Mouse (Mus musculus) midbrain, embryonic 14.5 days (tissue): ENCODE data around the gene Tmem178b. TPM values are rescaled to one million over a fixed set of nuclear protein-coding genes. Genes with fewer than 3 reads are reported as not detected.

Source experiments
- ATAC-seq: fragments of 200-750 bp; cut with Nextera tagmentation; 2 replicates; pipeline ENCODE4 v1.8.0; 2017; ENCODE audit warnings: moderate number of reproducible peaks, moderate library complexity; ENCODE audit not compliant: low FRiP score, low TSS enrichment
- DNase-seq: peaks from one replicate; pipeline ENCODE4 v3.0.0-alpha.2; 2015
- H3K27ac ChIP-seq: fragments of 300-500 bp; sonication (generic); replicated peaks from 2 replicates; pipeline ENCODE4 v1.5.1; 2014; ENCODE audit warnings: mild to moderate bottlenecking, low read depth, low read length, moderate library complexity
- H3K27me3 ChIP-seq: fragments of 300-500 bp; sonication (generic); 2 replicates; pipeline ENCODE4 v1.6.1; 2014; ENCODE audit warnings: low read length, control low read depth, mixed read lengths; ENCODE audit not compliant: control insufficient read depth, insufficient read depth
- H3K36me3 ChIP-seq: fragments of 300-500 bp; sonication (generic); 2 replicates; pipeline ENCODE4 v1.6.1; 2014; ENCODE audit warnings: low read length, control low read depth; ENCODE audit not compliant: control insufficient read depth, insufficient read depth
- H3K4me1 ChIP-seq: fragments of 300-500 bp; sonication (generic); 2 replicates; pipeline ENCODE4 v1.6.1; 2014; ENCODE audit warnings: mild to moderate bottlenecking, antibody characterized with exemption, low read length, control low read depth; ENCODE audit not compliant: control insufficient read depth, insufficient read depth
- H3K4me2 ChIP-seq: fragments of 300-500 bp; sonication (generic); 2 replicates; pipeline ENCODE4 v1.6.1; 2014; ENCODE audit warnings: mild to moderate bottlenecking, low read length, moderate library complexity
- H3K4me3 ChIP-seq: fragments of 300-500 bp; sonication (generic); replicated peaks from 2 replicates; pipeline ENCODE4 v1.5.1; 2014; ENCODE audit warnings: low read depth, low read length
- H3K9ac ChIP-seq: fragments of 300-500 bp; sonication (generic); replicated peaks from 2 replicates; pipeline ENCODE4 v1.6.1; 2014; ENCODE audit warnings: mild to moderate bottlenecking, low read length, moderate library complexity
- H3K9me3 ChIP-seq: fragments of 300-500 bp; sonication (generic); 2 replicates; pipeline ENCODE4 v1.6.1; 2016; ENCODE audit warnings: low read length, control low read depth, mixed read lengths; ENCODE audit not compliant: control insufficient read depth
- WGBS: fragments of 180-500 bp; shearing (Covaris S2); extraction: QIAGEN DNeasy Blood & Tissue Kit; methylation state at CpG from one replicate; pipeline ENCODE4 v1.1.7; 2014; 5-methylcytosine and 5-hydroxymethylcytosine counted together
- polyA plus RNA-seq: library from polyadenylated mRNA; unstranded; fragments of >200 nt; fragmentation: Nextera tagmentation; extraction: Ambion mirVana; gene quantifications from 2 replicates; pipeline ENCODE4 v1.2.1, GENCODE M21; 2014

Tmem178b gene
- polyA plus RNA-seq, 1 experiment from 2014 or later, result 44.6 TPM

DNA sequence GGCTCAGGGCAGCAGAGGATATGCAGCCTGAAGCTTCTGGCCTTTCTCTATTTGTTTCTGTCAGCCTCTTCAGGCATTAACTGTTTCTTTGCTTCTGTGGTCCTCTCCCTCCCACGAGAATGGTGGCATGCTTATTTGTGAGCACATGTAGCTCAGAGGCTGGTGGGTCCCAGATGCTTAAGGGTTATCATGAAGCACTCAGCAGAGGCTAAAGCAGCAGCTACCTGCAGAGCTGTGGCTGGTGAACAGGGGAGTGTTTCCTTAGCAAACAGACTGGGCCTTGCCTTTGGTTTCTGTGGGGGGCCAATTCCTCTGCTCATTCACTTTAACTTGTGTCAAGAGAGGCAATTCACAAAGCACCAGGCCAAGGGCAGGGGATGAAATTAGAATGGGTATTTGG, 203.0 kb downstream of the Tmem178b start:
- ATAC-seq (no peak), DNase-seq (peak; percentile 15)
- no peak overlapping the region for H3K9ac ChIP-seq
- no peak overlapping the region for H3K4me3 ChIP-seq
- WGBS, result 31% methylated on average over 1 of the region's 1 CpGs
- peaks cover 8% of the 10 kb centered on the region for H3K4me1 ChIP-seq
- no peak overlapping the region for H3K4me2 ChIP-seq
- no peaks in the 10 kb centered on the region for H3K9me3 ChIP-seq
- H3K27ac ChIP-seq, result 0 out of 2 replicates have a peak overlapping the region, but pooled peaks have one; percentile 28
- H3K27me3 ChIP-seq, result no peaks in the 10 kb centered on the region
- H3K36me3 ChIP-seq, result no peaks in the 10 kb centered on the region

DNA sequence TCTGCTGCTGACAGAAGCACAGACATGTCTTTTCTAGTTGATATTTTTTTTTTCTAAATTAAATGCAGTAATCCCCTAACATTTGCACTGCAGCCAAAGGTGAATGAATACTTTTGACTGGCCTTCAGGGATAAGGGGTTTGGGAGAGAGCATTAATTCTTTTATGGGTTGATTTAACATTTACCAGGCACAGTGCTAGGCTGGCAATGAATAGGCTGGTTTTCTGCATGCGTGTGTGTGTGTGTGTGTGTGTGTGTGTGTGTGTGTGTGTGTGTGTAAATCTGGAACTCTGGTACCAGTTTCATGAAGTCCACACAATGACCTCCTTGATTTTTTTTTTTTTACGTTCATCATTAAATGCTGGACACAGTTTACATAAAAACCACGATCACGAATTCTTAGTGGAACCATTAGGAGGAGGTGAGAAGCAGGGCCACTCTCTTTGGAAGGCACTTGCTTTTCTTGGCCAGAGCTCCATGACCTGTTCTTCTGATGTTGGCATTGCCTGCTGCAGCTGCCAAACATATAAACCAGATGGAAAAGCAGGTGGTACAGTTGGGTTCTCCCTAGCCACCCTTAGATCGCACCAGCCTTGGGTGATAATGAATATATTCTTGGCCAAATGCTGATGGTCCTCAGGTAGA, 203.7 kb downstream of the Tmem178b start:
- Histone ChIP-seq H3K36me3 (no peaks in the 10 kb centered on the region), H3K9me3 (no peaks in the 10 kb centered on the region), H3K4me1 (peaks cover 8% of the 10 kb centered on the region), H3K9ac (no peak overlapping the region), H3K27me3 (no peaks in the 10 kb centered on the region), H3K27ac (no peak overlapping the region), H3K4me2 (no peak overlapping the region), H3K4me3 (no peak overlapping the region)
- no peak for DNase-seq
- ATAC-seq, result no peak
- WGBS, result 90% methylated on average over 5 of the region's 5 CpGs

DNA sequence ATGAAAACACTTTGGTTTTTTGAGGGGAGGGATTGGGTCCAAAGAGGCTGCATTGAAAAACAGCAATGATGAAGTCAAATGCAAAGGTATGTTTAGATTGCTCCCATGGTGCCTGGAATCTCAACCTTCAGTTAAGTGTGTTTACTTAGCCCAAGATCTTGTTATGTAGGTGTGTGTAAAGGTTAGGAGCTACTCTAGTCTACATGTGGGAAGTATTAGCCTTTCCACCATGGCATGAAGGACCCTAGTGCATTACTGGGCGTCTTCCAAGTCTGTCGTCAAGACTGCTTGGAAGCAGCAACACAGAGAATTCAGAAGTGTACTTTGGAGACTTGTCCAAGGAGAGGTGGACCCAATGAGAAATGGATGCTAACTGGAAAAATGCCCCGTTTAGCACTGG, 205.3 kb downstream of the Tmem178b start:
- no peak overlapping the region for H3K4me2 ChIP-seq
- no peaks in the 10 kb centered on the region for H3K36me3 ChIP-seq
- H3K4me3 ChIP-seq, result no peak overlapping the region
- DNase-seq (no peak), ATAC-seq (no peak)
- WGBS, result 85% methylated on average over 3 of the region's 3 CpGs
- no peaks in the 10 kb centered on the region for H3K9me3 ChIP-seq
- no peak overlapping the region for H3K9ac ChIP-seq
- no peaks in the 10 kb centered on the region for H3K27me3 ChIP-seq
- H3K4me1 ChIP-seq, result peaks cover 8% of the 10 kb centered on the region
- no peak overlapping the region for H3K27ac ChIP-seq

DNA sequence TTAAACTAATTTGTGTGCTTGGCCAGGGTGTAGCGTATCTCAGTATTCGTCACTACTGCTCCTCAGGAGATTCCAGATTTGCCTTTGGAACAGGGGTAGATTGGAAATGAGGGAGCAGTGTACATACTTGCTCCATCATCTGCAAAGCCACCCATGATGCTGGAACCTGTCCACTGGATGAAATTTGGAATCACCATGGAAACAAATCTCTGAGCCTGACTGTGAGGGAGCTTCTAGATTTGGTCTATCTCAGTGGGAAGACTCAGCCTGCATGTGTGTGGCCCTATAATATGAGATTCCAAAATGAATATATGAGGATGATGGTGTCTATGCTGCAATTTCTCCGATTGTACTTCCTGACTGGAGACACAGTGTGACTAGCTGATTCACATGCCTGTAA, 210.7 kb downstream of the Tmem178b start:
- H3K9ac ChIP-seq, result no peak overlapping the region
- no peaks in the 10 kb centered on the region for H3K4me1 ChIP-seq
- WGBS, result 85% methylated on average over 3 of the region's 3 CpGs
- ATAC-seq (no peak), DNase-seq (no peak)
- no peaks in the 10 kb centered on the region for H3K27me3 ChIP-seq
- H3K9me3 ChIP-seq, result no peaks in the 10 kb centered on the region
- H3K36me3 ChIP-seq, result no peaks in the 10 kb centered on the region
- H3K4me2 ChIP-seq, result no peak overlapping the region
- no peak overlapping the region for H3K4me3 ChIP-seq
- no peak overlapping the region for H3K27ac ChIP-seq

DNA sequence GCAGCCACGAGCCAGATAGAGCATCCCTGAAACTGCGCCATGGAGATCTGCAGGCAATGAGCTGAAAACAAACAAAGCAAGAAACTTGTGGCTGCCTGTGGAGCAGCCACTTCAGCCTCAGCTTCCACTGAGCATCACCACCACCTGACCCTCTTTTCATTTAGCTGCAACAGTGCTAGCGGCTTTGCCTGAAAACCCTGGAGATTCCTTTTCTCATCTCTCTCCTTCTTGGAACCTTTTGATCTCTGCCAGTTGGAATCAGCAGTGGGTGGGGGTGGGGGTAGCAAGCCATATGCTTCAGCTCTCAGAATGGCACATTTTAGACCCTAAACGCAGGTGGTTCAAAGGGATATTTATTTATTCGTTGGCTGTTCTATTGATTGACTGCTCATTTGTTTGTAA, 218.2 kb downstream of the Tmem178b start:
- Histone ChIP-seq H3K4me2 (no peak overlapping the region), H3K4me3 (no peak overlapping the region), H3K27me3 (no peaks in the 10 kb centered on the region), H3K36me3 (no peaks in the 10 kb centered on the region), H3K9me3 (no peaks in the 10 kb centered on the region), H3K9ac (no peak overlapping the region), H3K4me1 (peaks cover 10% of the 10 kb centered on the region), H3K27ac (peak overlapping the region; percentile 41; the same call in 1 of the 2 replicates)
- WGBS, result 18% methylated on average over 5 of the region's 5 CpGs
- ATAC-seq (no peak), DNase-seq (peak; percentile 53)

DNA sequence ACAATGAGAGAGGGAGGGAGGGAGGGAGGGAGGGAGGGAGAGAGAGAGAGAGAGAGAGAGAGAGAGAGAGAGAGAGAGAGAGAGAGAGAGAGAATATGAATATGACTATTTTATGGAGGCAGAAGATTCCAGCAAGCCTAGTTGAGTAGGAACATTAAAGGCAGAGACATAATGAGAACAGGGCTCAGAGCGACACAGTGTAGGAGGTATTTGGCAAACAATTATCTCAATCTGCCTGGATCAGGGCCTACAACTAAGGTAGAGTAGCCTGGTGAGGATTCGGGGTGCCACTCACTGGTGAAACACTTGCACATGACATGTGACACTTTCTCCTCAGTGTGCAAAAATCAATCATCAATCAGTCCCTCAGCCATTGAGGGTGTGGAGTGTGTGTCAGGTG, 225.4 kb downstream of the Tmem178b start:
- Histone ChIP-seq H3K9me3 (no peaks in the 10 kb centered on the region), H3K4me1 (peaks cover 13% of the 10 kb centered on the region), H3K4me2 (no peak overlapping the region), H3K27ac (no peak overlapping the region), H3K4me3 (no peak overlapping the region), H3K27me3 (no peaks in the 10 kb centered on the region), H3K36me3 (no peaks in the 10 kb centered on the region), H3K9ac (no peak overlapping the region)
- DNase-seq, result no peak
- ATAC-seq, result no peak
- WGBS, result 82% methylated on average over 2 of the region's 2 CpGs

DNA sequence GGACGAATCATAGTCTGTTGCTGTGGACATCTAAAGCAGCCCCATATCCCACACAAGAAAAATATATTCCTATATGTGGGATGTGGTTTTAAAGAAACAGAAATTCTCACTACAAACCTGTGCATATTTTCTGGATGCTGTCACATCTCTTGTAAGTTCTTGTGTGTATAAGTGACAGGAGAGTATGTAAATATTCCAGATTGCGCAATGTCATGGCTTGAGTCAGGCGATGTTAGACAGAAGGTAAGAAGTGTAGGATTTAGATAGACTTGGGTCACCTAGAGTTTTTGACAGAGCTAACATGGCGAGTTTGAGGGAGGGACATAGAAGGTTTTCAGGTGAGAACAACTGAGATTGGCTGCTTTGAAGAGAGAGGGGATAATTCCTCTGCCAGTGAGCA, 228.7 kb downstream of the Tmem178b start:
- ATAC-seq, result no peak
- Histone ChIP-seq H3K27me3 (no peaks in the 10 kb centered on the region), H3K4me1 (peaks cover 19% of the 10 kb centered on the region), H3K9ac (no peak overlapping the region), H3K4me3 (no peak overlapping the region), H3K27ac (no peak overlapping the region), H3K36me3 (no peaks in the 10 kb centered on the region), H3K4me2 (no peak overlapping the region), H3K9me3 (no peaks in the 10 kb centered on the region)
- no peak for DNase-seq
- WGBS, result 91% methylated on average over 4 of the region's 4 CpGs

DNA sequence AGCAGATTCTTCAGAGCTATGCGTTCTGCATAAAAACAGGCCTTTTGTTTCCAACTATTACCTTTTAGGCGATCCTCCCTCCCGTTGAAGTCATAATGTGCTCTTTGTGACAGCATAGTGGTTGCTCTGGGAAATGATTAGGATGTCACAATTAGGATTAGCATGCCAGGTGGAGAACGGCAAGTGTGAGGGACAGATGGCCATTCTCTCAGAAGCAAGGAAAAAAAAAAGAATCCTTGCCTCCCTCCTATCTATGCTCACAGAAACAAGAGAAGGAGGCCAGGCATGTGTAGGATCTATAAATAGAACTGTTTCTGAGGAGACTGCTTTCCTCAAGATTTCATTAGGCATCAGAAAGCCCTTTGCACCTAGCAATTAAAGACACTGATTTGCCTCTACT, 229.8 kb downstream of the Tmem178b start:
- Histone ChIP-seq H3K27ac (0 out of 2 replicates have a peak overlapping the region, but pooled peaks have one; percentile 41), H3K4me1 (peaks cover 19% of the 10 kb centered on the region), H3K4me2 (no peak overlapping the region), H3K4me3 (no peak overlapping the region), H3K27me3 (no peaks in the 10 kb centered on the region), H3K9ac (no peak overlapping the region), H3K9me3 (no peaks in the 10 kb centered on the region), H3K36me3 (no peaks in the 10 kb centered on the region)
- DNase-seq (peak; percentile 32), ATAC-seq (no peak)
- WGBS, result 10% methylated on average over 4 of the region's 4 CpGs

DNA sequence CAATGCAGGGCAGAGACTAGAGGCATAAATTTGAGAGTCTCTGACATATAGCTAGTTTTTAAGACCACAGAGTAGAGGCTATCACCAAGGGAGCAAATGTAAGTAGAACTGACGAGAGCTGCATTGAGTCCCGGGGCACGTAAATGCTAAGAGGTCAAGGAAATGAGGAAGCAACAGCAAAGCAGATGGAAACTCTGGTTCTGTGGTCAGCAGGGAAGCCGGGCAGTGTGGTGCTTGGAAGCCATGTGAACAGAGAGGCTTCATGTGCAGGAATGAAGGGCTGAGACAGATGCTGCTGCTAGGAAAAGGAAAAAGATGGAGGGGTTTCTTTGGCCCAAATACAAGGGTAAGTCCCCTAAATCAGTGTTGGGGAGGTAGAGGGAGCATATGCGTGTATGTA, 237.0 kb downstream of the Tmem178b start:
- H3K9me3 ChIP-seq, result no peaks in the 10 kb centered on the region
- H3K27ac ChIP-seq, result no peak overlapping the region
- no peak overlapping the region for H3K4me3 ChIP-seq
- H3K36me3 ChIP-seq, result no peaks in the 10 kb centered on the region
- peaks cover 10% of the 10 kb centered on the region for H3K4me1 ChIP-seq
- no peak for ATAC-seq
- 79% methylated on average over 5 of the region's 5 CpGs for WGBS
- no peak overlapping the region for H3K4me2 ChIP-seq
- no peak for DNase-seq
- no peak overlapping the region for H3K9ac ChIP-seq
- H3K27me3 ChIP-seq, result no peaks in the 10 kb centered on the region
